Mouse (Mus musculus): ENCODE measurements around the gene Svbp. TPM values are rescaled to one million over a fixed set of nuclear protein-coding genes. Genes with fewer than 3 reads are reported as not detected.

The Svbp gene
- polyA plus RNA-seq, 1 experiment = 52.4 TPM

DNA sequence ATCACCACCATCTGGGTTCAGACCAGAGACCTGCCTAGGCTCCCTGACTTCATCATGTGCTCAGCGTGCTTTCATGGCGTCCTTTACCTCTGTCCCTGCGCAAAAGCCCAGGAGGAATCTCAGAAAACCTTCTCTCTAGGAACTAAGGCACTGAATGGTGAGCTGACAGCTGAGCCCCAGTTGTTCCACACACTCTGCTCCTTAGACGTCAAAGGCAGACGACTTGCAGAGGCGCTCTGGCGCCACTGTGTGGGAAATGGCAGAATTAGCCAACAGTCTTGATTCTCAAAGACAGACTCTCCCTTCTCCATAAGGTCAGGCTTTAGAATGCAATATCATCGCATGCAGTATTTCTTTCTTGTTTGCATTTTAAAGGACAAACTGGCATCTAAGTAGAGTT lies 9.6 kb downstream of the Svbp start:
- Histone ChIP-seq H3K4me1 (ENCODE audit: control insufficient read depth) (peaks cover 22% of the 10 kb centered on the region), H3K4me3 (replicated peaks) (no peak overlapping the region), H3K36me3 (ENCODE audit: control insufficient read depth) (peaks cover 31% of the 10 kb centered on the region), H3K9me3 (ENCODE audit: control insufficient read depth, low read length) (no peaks in the 10 kb centered on the region), H3K27me3 (ENCODE audit: control insufficient read depth) (peaks cover 2% of the 10 kb centered on the region; the same call in 1 of the 2 replicates)
- TF ChIP-seq GATA1 (IDR thresholded peaks at IDR 0.05; ENCODE audit: low read length) = no peak
- no peak for TF ChIP-seq TAL1 (IDR thresholded peaks at IDR 0.05; ENCODE audit: low read length)

- no peaks in the 10 kb centered on the region for H3K36me3 ChIP-seq (ENCODE audit: control insufficient read depth)
- no peaks in the 10 kb centered on the region; the same call in 1 of the 2 replicates for H3K4me1 ChIP-seq (ENCODE audit: control insufficient read depth)
- H3K9me3 ChIP-seq (ENCODE audit: control insufficient read depth, low read length) = no peaks in the 10 kb centered on the region
- no peak for TF ChIP-seq TAL1 (IDR thresholded peaks at IDR 0.05; ENCODE audit: low read length)
- no peak for TF ChIP-seq GATA1 (IDR thresholded peaks at IDR 0.05; ENCODE audit: low read length)
- peaks cover 31% of the 10 kb centered on the region for H3K27me3 ChIP-seq (ENCODE audit: control insufficient read depth)
- no peak overlapping the region for H3K4me3 ChIP-seq (replicated peaks)
Observed at GRCm38 (mm10) chr4:119216667-119217066, 21.6 kb downstream of the Svbp start.

GRCm38 (mm10) chr4:119218169-119218568 lies 23.1 kb downstream of the Svbp start, which contains the start of gene Tmem269:
TSS of gene Tmem269 (minus strand) at chr4:119218217.
- Histone ChIP-seq H3K9me3 (ENCODE audit: control insufficient read depth, low read length) (no peaks in the 10 kb centered on the region), H3K4me1 (ENCODE audit: control insufficient read depth) (peaks cover 8% of the 10 kb centered on the region), H3K27me3 (ENCODE audit: control insufficient read depth) (peaks cover 31% of the 10 kb centered on the region), H3K36me3 (ENCODE audit: control insufficient read depth) (no peaks in the 10 kb centered on the region), H3K4me3 (replicated peaks) (no peak within 1 kb of the TSS)
- TF ChIP-seq TAL1 (IDR thresholded peaks at IDR 0.05; ENCODE audit: low read length) = no peak
- no peak for TF ChIP-seq GATA1 (IDR thresholded peaks at IDR 0.05; ENCODE audit: low read length)

DNA sequence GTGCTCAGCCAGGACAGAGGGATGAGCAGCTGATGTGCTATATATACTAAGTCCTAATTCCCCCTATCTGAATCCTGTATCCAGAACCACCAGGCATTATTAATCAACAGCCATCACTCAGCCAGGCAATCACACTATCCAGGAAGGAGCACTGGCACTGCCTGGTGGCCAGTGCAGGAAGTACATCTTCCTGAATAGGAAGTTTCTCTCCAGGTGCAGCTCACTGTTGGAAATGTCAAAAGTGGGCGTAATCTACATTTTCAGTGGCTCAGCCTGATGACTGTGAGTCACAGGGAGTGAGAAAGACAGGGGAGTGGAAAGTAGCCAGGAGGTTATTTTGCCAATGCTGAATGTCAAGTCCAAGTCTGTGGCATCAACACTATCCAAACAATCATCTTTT lies 28.6 kb downstream of the Svbp start:
- TF ChIP-seq TAL1 (IDR thresholded peaks at IDR 0.05; ENCODE audit: low read length) (no peak), GATA1 (IDR thresholded peaks at IDR 0.05; ENCODE audit: low read length) (no peak)
- H3K27me3 ChIP-seq (ENCODE audit: control insufficient read depth) = peaks cover 2% of the 10 kb centered on the region; the same call in 1 of the 2 replicates
- H3K4me3 ChIP-seq (replicated peaks) = no peak overlapping the region
- no peaks in the 10 kb centered on the region for H3K9me3 ChIP-seq (ENCODE audit: control insufficient read depth, low read length)
- H3K4me1 ChIP-seq (ENCODE audit: control insufficient read depth) = peaks cover 42% of the 10 kb centered on the region
- peaks cover 46% of the 10 kb centered on the region for H3K36me3 ChIP-seq (ENCODE audit: control insufficient read depth)

DNA sequence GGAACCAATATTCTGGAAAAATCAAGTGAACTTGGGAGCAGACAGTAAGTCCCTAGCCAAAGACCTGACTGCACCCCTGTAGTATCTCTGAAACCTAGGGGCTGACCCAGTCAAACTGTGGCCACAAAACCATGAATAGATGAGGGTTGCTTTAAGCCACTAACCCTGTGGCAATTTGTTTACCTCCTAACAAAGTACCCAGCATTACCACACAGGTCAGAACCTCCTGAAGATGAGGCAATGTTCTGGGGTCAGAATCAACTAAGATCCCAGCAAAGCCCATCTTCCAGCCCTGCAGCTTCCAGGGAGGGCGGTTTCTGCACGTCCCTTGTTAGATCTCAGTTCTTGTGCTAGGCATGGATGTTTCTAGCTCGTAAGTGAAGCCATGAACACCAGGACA lies 29.4 kb downstream of the Svbp start:
- H3K4me1 ChIP-seq (ENCODE audit: control insufficient read depth) = peaks cover 42% of the 10 kb centered on the region
- H3K9me3 ChIP-seq (ENCODE audit: control insufficient read depth, low read length) = no peaks in the 10 kb centered on the region
- TF ChIP-seq GATA1 (IDR thresholded peaks at IDR 0.05; ENCODE audit: low read length) (no peak), TAL1 (IDR thresholded peaks at IDR 0.05; ENCODE audit: low read length) (no peak)
- H3K4me3 ChIP-seq (replicated peaks) = no peak overlapping the region
- no peaks in the 10 kb centered on the region for H3K27me3 ChIP-seq (ENCODE audit: control insufficient read depth)
- H3K36me3 ChIP-seq (ENCODE audit: control insufficient read depth) = peaks cover 46% of the 10 kb centered on the region

GRCm38 (mm10) chr4:119225719-119226118 lies 30.6 kb downstream of the Svbp start:
- peaks cover 46% of the 10 kb centered on the region for H3K4me1 ChIP-seq (ENCODE audit: control insufficient read depth)

DNA sequence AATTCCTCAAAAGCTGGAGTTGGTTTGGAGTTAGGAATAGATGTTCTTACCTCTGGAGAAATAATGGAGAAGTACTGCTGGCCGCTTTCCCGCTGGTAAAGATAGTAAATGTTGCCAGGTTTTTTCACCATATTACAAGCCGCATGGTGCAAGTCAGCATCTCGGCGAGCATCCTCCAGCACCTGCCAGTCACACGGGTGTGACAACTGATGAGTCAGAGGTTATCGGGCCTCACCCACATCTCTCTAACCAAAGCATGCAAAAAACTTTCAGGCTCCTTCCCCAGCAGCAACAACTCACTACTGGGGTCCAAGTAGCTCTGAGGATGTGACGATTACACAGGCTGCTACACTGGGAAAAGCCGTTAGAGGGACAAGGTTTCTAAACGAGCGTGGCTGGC lies 31.6 kb downstream of the Svbp start:
- H3K36me3 ChIP-seq (ENCODE audit: control insufficient read depth) = peaks cover 46% of the 10 kb centered on the region

More at GRCm38 (mm10) chr4:119225719-119226118, 30.6 kb downstream of the Svbp start:
- Histone ChIP-seq H3K27me3 (ENCODE audit: control insufficient read depth) (no peaks in the 10 kb centered on the region), H3K4me3 (replicated peaks) (no peak overlapping the region), H3K36me3 (ENCODE audit: control insufficient read depth) (peaks cover 46% of the 10 kb centered on the region), H3K9me3 (ENCODE audit: control insufficient read depth, low read length) (no peaks in the 10 kb centered on the region)
- TF ChIP-seq TAL1 (IDR thresholded peaks at IDR 0.05; ENCODE audit: low read length) = no peak
- TF ChIP-seq GATA1 (IDR thresholded peaks at IDR 0.05; ENCODE audit: low read length) = no peak

DNA sequence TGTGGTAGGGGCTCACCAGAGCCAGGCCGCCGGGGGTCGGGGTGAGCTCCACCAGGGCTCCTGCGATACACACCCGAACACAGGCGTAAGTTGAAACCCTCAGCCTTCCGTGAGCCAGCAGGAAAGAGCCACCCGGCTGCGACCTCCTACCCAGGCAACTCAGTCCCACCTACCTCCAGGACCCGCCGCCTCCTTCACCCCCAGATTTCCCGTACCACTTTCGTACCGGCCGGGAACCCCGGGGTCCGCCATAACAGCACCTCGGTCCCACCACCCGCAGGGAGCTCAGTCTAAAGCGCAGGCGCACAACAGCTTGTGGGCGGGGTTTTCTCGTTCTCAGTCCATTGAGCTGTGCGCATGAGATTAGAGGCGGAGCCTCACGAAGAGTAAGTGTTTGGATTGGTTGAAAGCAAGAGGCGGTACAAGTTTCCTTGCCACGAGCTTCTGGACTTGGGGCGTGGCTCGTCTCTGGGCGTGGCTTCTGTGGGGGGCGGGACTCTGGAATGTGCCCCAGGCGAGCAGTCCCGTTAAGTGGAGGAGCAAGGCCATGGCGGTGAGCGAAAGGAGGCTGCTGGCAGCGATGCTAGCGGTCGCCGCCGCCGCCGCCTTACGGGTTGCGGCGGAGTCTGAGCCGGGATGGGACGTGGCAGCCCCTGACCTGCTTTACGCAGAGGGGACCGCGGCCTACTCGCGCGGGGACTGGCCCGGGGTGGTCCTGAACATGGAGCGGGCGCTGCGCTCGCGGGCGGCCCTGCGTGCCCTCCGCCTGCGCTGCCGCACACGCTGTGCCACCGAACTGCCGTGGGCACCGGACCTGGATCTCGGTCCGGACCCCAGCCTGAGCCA lies 37.5 kb downstream of the Svbp start, which contains the start of the genes AU022252 and P3h1:
Gene AU022252, minus strand, starts transcription at position 303 of the 846 bp plus-strand sequence.
Gene P3h1, plus strand, starts transcription at position 506 of the 846 bp plus-strand sequence.
- peaks cover 19% of the 10 kb centered on the region for H3K27me3 ChIP-seq (ENCODE audit: control insufficient read depth)
- H3K4me3 ChIP-seq (replicated peaks) = peak within 1 kb of the TSS; percentile 88
- peaks cover 17% of the 10 kb centered on the region for H3K36me3 ChIP-seq (ENCODE audit: control insufficient read depth)
- TF ChIP-seq TAL1 (IDR thresholded peaks at IDR 0.05; ENCODE audit: low read length) = no peak
- no peaks in the 10 kb centered on the region for H3K9me3 ChIP-seq (ENCODE audit: control insufficient read depth, low read length)
- peaks cover 45% of the 10 kb centered on the region for H3K4me1 ChIP-seq (ENCODE audit: control insufficient read depth)

More for the DNA sequence above, 31.6 kb downstream of the Svbp start:
- TF ChIP-seq GATA1 (IDR thresholded peaks at IDR 0.05; ENCODE audit: low read length) (no peak), TAL1 (IDR thresholded peaks at IDR 0.05; ENCODE audit: low read length) (no peak)
- Histone ChIP-seq H3K4me1 (ENCODE audit: control insufficient read depth) (peaks cover 52% of the 10 kb centered on the region), H3K4me3 (replicated peaks) (no peak overlapping the region), H3K9me3 (ENCODE audit: control insufficient read depth, low read length) (no peaks in the 10 kb centered on the region), H3K27me3 (ENCODE audit: control insufficient read depth) (no peaks in the 10 kb centered on the region)

GRCm38 (mm10) chr4:119233256-119233901 lies 38.3 kb downstream of the Svbp start:
- peaks cover 10% of the 10 kb centered on the region for H3K36me3 ChIP-seq (ENCODE audit: control insufficient read depth)
- TF ChIP-seq GATA1 (IDR thresholded peaks at IDR 0.05; ENCODE audit: low read length) = no peak
- no peak for TF ChIP-seq TAL1 (IDR thresholded peaks at IDR 0.05; ENCODE audit: low read length)

More at GRCm38 (mm10) chr4:119233256-119233901, 38.3 kb downstream of the Svbp start:
- no peaks in the 10 kb centered on the region for H3K9me3 ChIP-seq (ENCODE audit: control insufficient read depth, low read length)
- H3K4me3 ChIP-seq (replicated peaks) = peak overlapping the region; percentile 88
- H3K4me1 ChIP-seq (ENCODE audit: control insufficient read depth) = peaks cover 41% of the 10 kb centered on the region
- H3K27me3 ChIP-seq (ENCODE audit: control insufficient read depth) = peaks cover 19% of the 10 kb centered on the region

Measured in erythroblast, embryonic 14.5 days (primary cell).